Mouse (Mus musculus) stomach, embryonic 14.5 days (tissue): Measurements from ENCODE around the gene Elovl5. TPM values are rescaled to one million over a fixed set of nuclear protein-coding genes. Genes with fewer than 3 reads are reported as not detected.

ENCODE experiments used
- ATAC-seq: fragments of 200-750 bp; cut with Nextera tagmentation; 2 replicates; pipeline ENCODE4 v1.8.0; 2017; ENCODE audit warnings: low read depth, moderate TSS enrichment; ENCODE audit not compliant: insufficient number of reproducible peaks, insufficient read depth, low FRiP score
- H3K27ac ChIP-seq: fragments of 300-500 bp; sonication (generic); 2 replicates; pipeline ENCODE4 v1.5.1; 2014; ENCODE audit warnings: mild to moderate bottlenecking, low read length, moderate library complexity, mixed read lengths
- H3K27me3 ChIP-seq: fragments of 300-500 bp; sonication (generic); 2 replicates; pipeline ENCODE4 v1.6.1; 2014; ENCODE audit warnings: low read length, control low read depth, mixed read lengths; ENCODE audit not compliant: control insufficient read depth, insufficient read depth
- H3K36me3 ChIP-seq: fragments of 300-500 bp; sonication (generic); 2 replicates; pipeline ENCODE4 v1.6.1; 2014; ENCODE audit warnings: mild to moderate bottlenecking, control low read depth, low read length, moderate library complexity, mixed read lengths; ENCODE audit not compliant: control insufficient read depth, insufficient read depth
- H3K4me1 ChIP-seq: fragments of 300-500 bp; sonication (generic); 2 replicates; pipeline ENCODE4 v1.6.1; 2014; ENCODE audit warnings: low read length, control low read depth, mixed read lengths; ENCODE audit not compliant: control insufficient read depth, insufficient read depth
- H3K4me2 ChIP-seq: fragments of 300-500 bp; sonication (generic); replicated peaks from 2 replicates; pipeline ENCODE4 v1.6.1; 2014; ENCODE audit warnings: low read depth, low read length, control low read depth
- H3K4me3 ChIP-seq: fragments of 300-500 bp; sonication (generic); 2 replicates; pipeline ENCODE4 v1.5.1; 2014; ENCODE audit warnings: low read depth, low read length, control low read depth
- H3K9ac ChIP-seq: fragments of 300-500 bp; sonication (generic); replicated peaks from 2 replicates; pipeline ENCODE4 v1.6.1; 2014; ENCODE audit warnings: low read depth, mild to moderate bottlenecking, control low read depth, low read length, moderate library complexity, mixed read lengths
- H3K9me3 ChIP-seq: fragments of 300-500 bp; sonication (generic); 2 replicates; pipeline ENCODE4 v1.6.1; 2016; ENCODE audit warnings: low read depth, low read length, control low read depth; ENCODE audit not compliant: control insufficient read depth
- WGBS: fragments of 180-500 bp; shearing (Covaris S2); extraction: QIAGEN DNeasy Blood & Tissue Kit; methylation state at CpG from one replicate; pipeline ENCODE4 v1.1.7; 2014; 5-methylcytosine and 5-hydroxymethylcytosine counted together
- polyA plus RNA-seq: library from polyadenylated mRNA; unstranded; fragments of >200 nt; fragmentation: Nextera tagmentation; extraction: Ambion mirVana; gene quantifications from 2 replicates; pipeline ENCODE4 v1.2.1, GENCODE M21; 2014

Gene Elovl5
- polyA plus RNA-seq, 1 experiment from 2014 or later: 89.1 TPM

GRCm38 (mm10) chr9:77953053-77953452 is 35.9 kb downstream of the Elovl5 start:
- no peak for ATAC-seq
- Histone ChIP-seq H3K4me3 (no peak overlapping the region), H3K9ac (no peak overlapping the region), H3K4me2 (no peak overlapping the region), H3K27ac (no peak overlapping the region), H3K27me3 (no peaks in the 10 kb centered on the region), H3K9me3 (no peaks in the 10 kb centered on the region), H3K36me3 (no peaks in the 10 kb centered on the region), H3K4me1 (peaks cover 10% of the 10 kb centered on the region; the same call in 1 of the 2 replicates)
- WGBS: 42% methylated on average over 8 of the region's 8 CpGs

GRCm38 (mm10) chr9:77954496-77954895 is 37.3 kb downstream of the Elovl5 start:
- WGBS: 78% methylated on average over 7 of the region's 7 CpGs
- Histone ChIP-seq H3K9me3 (no peaks in the 10 kb centered on the region), H3K36me3 (peaks cover 3% of the 10 kb centered on the region; the same call in 1 of the 2 replicates), H3K27me3 (no peaks in the 10 kb centered on the region), H3K4me3 (no peak overlapping the region), H3K9ac (no peak overlapping the region), H3K4me1 (peaks cover 7% of the 10 kb centered on the region; the same call in 1 of the 2 replicates), H3K4me2 (no peak overlapping the region), H3K27ac (no peak overlapping the region)
- no peak for ATAC-seq

DNA sequence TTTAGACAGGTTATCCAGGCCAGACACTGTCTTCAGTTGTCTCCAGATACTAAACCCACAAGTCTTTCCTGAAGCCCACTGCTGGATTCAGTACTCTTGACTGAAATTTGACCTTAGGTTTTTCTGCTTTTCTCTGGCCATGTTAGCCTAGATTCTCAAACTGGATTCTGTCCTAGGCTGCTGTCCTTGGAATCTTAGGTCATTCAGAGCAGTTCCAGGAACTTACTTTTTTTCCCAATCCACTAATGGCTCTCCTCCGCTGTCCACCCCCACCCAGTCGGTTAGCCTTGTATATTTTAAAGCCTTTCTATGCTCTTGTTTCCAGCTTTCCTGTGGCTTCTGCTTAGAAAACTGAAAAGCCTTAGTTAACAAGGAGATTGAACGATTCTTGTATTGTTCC is 37.8 kb downstream of the Elovl5 start:
- peaks cover 4% of the 10 kb centered on the region; the same call in 1 of the 2 replicates for H3K4me1 ChIP-seq
- H3K27me3 ChIP-seq: no peaks in the 10 kb centered on the region
- no peaks in the 10 kb centered on the region for H3K9me3 ChIP-seq
- H3K4me3 ChIP-seq: no peak overlapping the region
- no peak overlapping the region for H3K4me2 ChIP-seq
- no peak overlapping the region for H3K27ac ChIP-seq
- no peak overlapping the region for H3K9ac ChIP-seq
- WGBS: 71% methylated on average over 3 of the region's 3 CpGs
- peaks cover 3% of the 10 kb centered on the region; the same call in 1 of the 2 replicates for H3K36me3 ChIP-seq
- ATAC-seq: no peak

GRCm38 (mm10) chr9:77955511-77955910 is 38.3 kb downstream of the Elovl5 start:
- no peak for ATAC-seq
- WGBS: 85% methylated on average over 2 of the region's 2 CpGs
- peaks cover 4% of the 10 kb centered on the region; the same call in 1 of the 2 replicates for H3K4me1 ChIP-seq
- peaks cover 3% of the 10 kb centered on the region; the same call in 1 of the 2 replicates for H3K36me3 ChIP-seq
- no peak overlapping the region for H3K4me3 ChIP-seq
- no peaks in the 10 kb centered on the region for H3K27me3 ChIP-seq
- H3K27ac ChIP-seq: no peak overlapping the region
- H3K4me2 ChIP-seq: no peak overlapping the region
- H3K9ac ChIP-seq: no peak overlapping the region
- H3K9me3 ChIP-seq: no peaks in the 10 kb centered on the region

GRCm38 (mm10) chr9:77955964-77956363 is 38.8 kb downstream of the Elovl5 start:
- peaks cover 4% of the 10 kb centered on the region; the same call in 1 of the 2 replicates for H3K4me1 ChIP-seq
- ATAC-seq: no peak
- no peak overlapping the region for H3K4me3 ChIP-seq
- H3K9ac ChIP-seq: no peak overlapping the region
- no peak overlapping the region for H3K4me2 ChIP-seq
- no peaks in the 10 kb centered on the region for H3K27me3 ChIP-seq
- peaks cover 3% of the 10 kb centered on the region; the same call in 1 of the 2 replicates for H3K36me3 ChIP-seq
- no peak overlapping the region for H3K27ac ChIP-seq
- 82% methylated on average over 8 of the region's 8 CpGs for WGBS
- H3K9me3 ChIP-seq: no peaks in the 10 kb centered on the region

- no peaks in the 10 kb centered on the region for H3K4me1 ChIP-seq
- no peak overlapping the region for H3K9ac ChIP-seq
- no peak overlapping the region for H3K4me3 ChIP-seq
- no peaks in the 10 kb centered on the region for H3K9me3 ChIP-seq
- no peaks in the 10 kb centered on the region for H3K27me3 ChIP-seq
- no peak for ATAC-seq
- H3K4me2 ChIP-seq: no peak overlapping the region
- H3K27ac ChIP-seq: no peak overlapping the region
- WGBS: 86% methylated on average over 7 of the region's 7 CpGs
- H3K36me3 ChIP-seq: peaks cover 3% of the 10 kb centered on the region; the same call in 1 of the 2 replicates
These were observed 41.2 kb downstream of the Elovl5 start for GRCm38 (mm10) chr9:77958327-77958726.

- Histone ChIP-seq H3K27ac (no peak overlapping the region), H3K4me2 (no peak overlapping the region), H3K36me3 (peaks cover 3% of the 10 kb centered on the region; the same call in 1 of the 2 replicates), H3K4me3 (no peak overlapping the region), H3K4me1 (no peaks in the 10 kb centered on the region), H3K9me3 (no peaks in the 10 kb centered on the region), H3K9ac (no peak overlapping the region), H3K27me3 (no peaks in the 10 kb centered on the region)
- WGBS: 97% methylated on average over 12 of the region's 12 CpGs
- ATAC-seq: no peak
These were observed 42.6 kb downstream of the Elovl5 start for GRCm38 (mm10) chr9:77959759-77960158.

DNA sequence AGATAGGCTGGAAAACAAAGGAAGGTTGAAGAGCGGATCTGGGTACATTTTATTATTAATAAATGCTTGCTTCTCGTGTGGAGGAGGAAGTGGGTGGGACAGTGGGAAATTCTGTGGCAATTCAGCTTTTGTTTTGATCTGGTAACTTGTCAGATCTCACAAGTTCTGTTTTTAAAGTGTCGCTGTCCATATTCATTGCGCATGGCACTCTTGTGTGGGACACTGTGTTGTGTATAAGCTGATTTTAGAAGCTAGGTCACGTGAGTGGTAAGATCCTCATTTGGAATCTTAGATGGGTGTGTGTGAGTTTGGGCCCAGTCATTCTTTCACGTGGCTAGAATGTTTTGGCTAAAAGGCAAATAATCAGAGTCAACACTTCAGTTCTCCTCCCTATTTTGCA is 44.2 kb downstream of the Elovl5 start:
- no peak overlapping the region for H3K27ac ChIP-seq
- 70% methylated on average over 6 of the region's 6 CpGs for WGBS
- H3K4me3 ChIP-seq: no peak overlapping the region
- no peaks in the 10 kb centered on the region for H3K9me3 ChIP-seq
- H3K36me3 ChIP-seq: peaks cover 3% of the 10 kb centered on the region; the same call in 1 of the 2 replicates
- no peaks in the 10 kb centered on the region for H3K4me1 ChIP-seq
- no peak overlapping the region for H3K9ac ChIP-seq
- no peak for ATAC-seq
- no peaks in the 10 kb centered on the region for H3K27me3 ChIP-seq
- no peak overlapping the region for H3K4me2 ChIP-seq

DNA sequence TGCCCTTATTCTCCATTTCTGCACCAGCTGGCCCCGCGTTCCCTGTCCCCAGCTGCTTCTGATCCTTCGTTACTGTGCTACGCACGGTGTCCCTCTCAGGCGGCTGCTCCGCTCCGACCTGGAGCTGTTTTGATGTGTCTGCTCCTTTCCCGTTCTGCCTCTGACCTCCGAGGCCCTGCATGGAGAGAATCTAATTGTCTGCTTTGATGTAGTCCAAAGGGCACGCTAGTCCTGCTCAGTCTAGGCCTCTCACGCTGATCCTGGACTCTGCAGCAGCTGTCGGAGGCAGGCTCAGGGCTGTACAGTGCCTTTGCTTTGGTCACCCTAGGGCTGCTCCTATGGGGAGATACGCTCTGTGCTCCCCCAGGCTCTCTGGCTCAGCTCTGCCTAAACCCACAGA is 46.9 kb downstream of the Elovl5 start:
- Histone ChIP-seq H3K9ac (no peak overlapping the region), H3K27ac (no peak overlapping the region), H3K36me3 (peaks cover 2% of the 10 kb centered on the region; the same call in 1 of the 2 replicates), H3K4me2 (no peak overlapping the region), H3K27me3 (no peaks in the 10 kb centered on the region), H3K9me3 (no peaks in the 10 kb centered on the region), H3K4me3 (no peak overlapping the region), H3K4me1 (no peaks in the 10 kb centered on the region)
- ATAC-seq: no peak
- 61% methylated on average over 14 of the region's 14 CpGs for WGBS
